Mouse (Mus musculus) hindbrain, embryonic 12.5 days (tissue): ENCODE measurements around the gene Zfyve27. TPM values are rescaled to one million over a fixed set of nuclear protein-coding genes. Genes with fewer than 3 reads are reported as not detected.

ENCODE experiments used
- ATAC-seq: fragments of 200-750 bp; cut with Nextera tagmentation; 2 replicates; pipeline ENCODE4 v1.8.0; 2017; ENCODE audit warnings: moderate TSS enrichment; ENCODE audit not compliant: low FRiP score
- H3K27ac ChIP-seq: fragments of 300-500 bp; sonication (generic); 2 replicates; pipeline ENCODE4 v1.5.1; 2016; ENCODE audit warnings: mild to moderate bottlenecking
- H3K27me3 ChIP-seq: fragments of 300-500 bp; sonication (generic); 2 replicates; pipeline ENCODE4 v1.6.1; 2016; ENCODE audit warnings: mild to moderate bottlenecking
- H3K36me3 ChIP-seq: fragments of 300-500 bp; sonication (generic); 2 replicates; pipeline ENCODE4 v1.6.1; 2016; ENCODE audit warnings: mild to moderate bottlenecking
- H3K4me1 ChIP-seq: fragments of 300-500 bp; sonication (generic); 2 replicates; pipeline ENCODE4 v1.6.1; 2016
- H3K4me2 ChIP-seq: fragments of 300-500 bp; sonication (generic); replicated peaks from 2 replicates; pipeline ENCODE4 v1.6.1; 2016; ENCODE audit warnings: mild to moderate bottlenecking
- H3K4me3 ChIP-seq: fragments of 300-500 bp; sonication (generic); 2 replicates; pipeline ENCODE4 v1.5.1; 2016; ENCODE audit warnings: mild to moderate bottlenecking
- H3K9ac ChIP-seq: fragments of 300-500 bp; sonication (generic); 2 replicates; pipeline ENCODE4 v1.6.1; 2016; ENCODE audit warnings: mild to moderate bottlenecking, moderate library complexity
- H3K9me3 ChIP-seq: fragments of 300-500 bp; sonication (generic); replicated peaks from 2 replicates; pipeline ENCODE4 v1.6.1; 2016; ENCODE audit warnings: mild to moderate bottlenecking
- whole genome bisulfite sequencing: fragments of 180-500 bp; shearing (Covaris S2); methylation state at CpG from one replicate; pipeline ENCODE4 v1.1.7; 2016; 5-methylcytosine and 5-hydroxymethylcytosine counted together
- polyA plus RNA-seq: library from polyadenylated mRNA; unstranded; fragments of >200 nt; fragmentation: Nextera tagmentation; extraction: Ambion mirVana; gene quantifications from 2 replicates; pipeline ENCODE4 v1.2.1, GENCODE M21; 2016

Zfyve27 gene
- polyA plus RNA-seq: 53.6 and 55.2 TPM in 2 replicates

- ATAC-seq: no peak
- Histone ChIP-seq H3K27ac (no peak within 1 kb of the TSS), H3K27me3 (peaks cover 13% of the 10 kb centered on the region), H3K9ac (no peak within 1 kb of the TSS), H3K36me3 (no peaks in the 10 kb centered on the region), H3K4me1 (no peaks in the 10 kb centered on the region), H3K4me3 (no peak within 1 kb of the TSS), H3K9me3 (no peaks in the 10 kb centered on the region), H3K4me2 (no peak within 1 kb of the TSS)
- WGBS: 65% methylated on average over 5 of the region's 5 CpGs
Measured at GRCm38 (mm10) chr19:42163764-42164163, at the start of gene Zfyve27. Zfyve27 (plus strand) TSS chr19:42163951.

DNA sequence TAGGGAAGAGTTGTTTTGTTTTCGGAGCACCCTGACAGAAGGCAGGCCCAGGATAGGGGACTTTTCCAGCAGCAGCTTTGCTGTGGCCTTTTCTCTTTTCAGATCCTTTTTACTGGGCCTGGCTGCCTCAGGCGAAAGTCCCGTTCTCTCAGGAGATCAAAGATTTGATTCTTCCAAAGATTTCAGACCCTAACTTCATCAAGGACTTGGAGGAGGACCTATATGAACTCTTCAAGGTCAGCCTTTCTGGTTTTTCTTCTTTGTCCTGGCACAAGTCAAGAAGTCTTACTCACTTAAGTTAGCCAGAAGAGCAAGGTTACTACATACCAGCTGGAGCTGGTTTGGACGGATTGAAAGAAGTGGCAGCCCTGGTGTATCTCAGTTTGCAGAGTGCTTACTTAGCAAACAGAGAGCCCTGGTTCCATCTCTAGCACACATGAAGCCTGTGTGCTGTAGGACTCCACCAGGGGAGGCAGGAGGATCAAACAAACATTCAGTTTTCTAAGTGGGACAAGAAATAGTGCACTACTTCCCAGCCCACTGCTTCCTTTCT is 47.9 kb upstream of the Zfyve27 start:
- WGBS: 93% methylated on average over 4 of the region's 4 CpGs

GRCm38 (mm10) chr19:42118142-42118541 is 45.6 kb upstream of the Zfyve27 start:
- Histone ChIP-seq H3K27ac (no peak overlapping the region), H3K27me3 (no peaks in the 10 kb centered on the region), H3K9ac (no peak overlapping the region), H3K4me1 (no peaks in the 10 kb centered on the region), H3K4me3 (no peak overlapping the region), H3K9me3 (no peaks in the 10 kb centered on the region), H3K36me3 (peaks cover 70% of the 10 kb centered on the region), H3K4me2 (no peak overlapping the region)
- 96% methylated on average over 9 of the region's 9 CpGs for WGBS
- no peak for ATAC-seq

More for the DNA sequence above, 47.9 kb upstream of the Zfyve27 start:
- peaks cover 55% of the 10 kb centered on the region for H3K36me3 ChIP-seq
- no peaks in the 10 kb centered on the region for H3K27me3 ChIP-seq
- no peak overlapping the region for H3K27ac ChIP-seq
- H3K9ac ChIP-seq: no peak overlapping the region
- H3K4me1 ChIP-seq: no peaks in the 10 kb centered on the region
- no peak overlapping the region for H3K4me3 ChIP-seq
- H3K4me2 ChIP-seq: no peak overlapping the region
- no peak for ATAC-seq
- no peaks in the 10 kb centered on the region for H3K9me3 ChIP-seq

DNA sequence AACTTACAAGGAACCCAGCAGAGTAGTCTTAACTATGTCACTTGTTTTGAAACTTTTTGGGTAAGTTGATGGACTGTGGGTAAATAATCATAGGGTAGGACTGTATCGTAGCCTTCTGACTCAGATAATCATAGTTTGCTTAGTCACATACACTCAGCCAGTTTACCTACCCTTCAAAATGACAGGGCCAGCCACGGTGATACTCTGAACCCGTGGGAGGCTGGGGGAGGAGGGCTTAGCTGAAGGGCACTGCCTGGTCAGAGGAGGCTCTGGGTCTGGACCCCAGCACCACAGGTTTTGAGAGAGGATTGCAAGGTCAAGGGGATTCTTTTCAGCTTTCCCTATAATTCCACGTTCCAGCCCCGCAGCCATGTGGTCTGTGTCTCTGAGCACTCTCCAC is 45.2 kb upstream of the Zfyve27 start:
- 87% methylated on average over 5 of the region's 5 CpGs for WGBS

GRCm38 (mm10) chr19:42120451-42120850 is 43.3 kb upstream of the Zfyve27 start:
- Histone ChIP-seq H3K9me3 (no peaks in the 10 kb centered on the region), H3K4me3 (no peak overlapping the region), H3K9ac (no peak overlapping the region), H3K36me3 (peaks cover 56% of the 10 kb centered on the region), H3K4me1 (no peaks in the 10 kb centered on the region), H3K27ac (no peak overlapping the region), H3K27me3 (no peaks in the 10 kb centered on the region), H3K4me2 (no peak overlapping the region)
- no peak for ATAC-seq
- WGBS: 91% methylated on average over 8 of the region's 8 CpGs

More for the DNA sequence above, 45.2 kb upstream of the Zfyve27 start:
- no peak for ATAC-seq
- no peak overlapping the region for H3K9ac ChIP-seq
- H3K27me3 ChIP-seq: no peaks in the 10 kb centered on the region
- no peak overlapping the region for H3K4me3 ChIP-seq
- no peak overlapping the region for H3K27ac ChIP-seq
- no peaks in the 10 kb centered on the region for H3K4me1 ChIP-seq
- no peak overlapping the region for H3K4me2 ChIP-seq
- no peaks in the 10 kb centered on the region for H3K9me3 ChIP-seq
- H3K36me3 ChIP-seq: peaks cover 69% of the 10 kb centered on the region

- H3K4me2 ChIP-seq: no peak overlapping the region
- WGBS: 87% methylated on average over 13 of the region's 13 CpGs
- no peak for ATAC-seq
- 0 out of 2 replicates have a peak, but pooled peaks cover 3% of the 10 kb centered on the region for H3K27me3 ChIP-seq
- no peaks in the 10 kb centered on the region for H3K9me3 ChIP-seq
- no peak overlapping the region for H3K27ac ChIP-seq
- peaks cover 34% of the 10 kb centered on the region for H3K36me3 ChIP-seq
- H3K9ac ChIP-seq: no peak overlapping the region
- no peak overlapping the region for H3K4me3 ChIP-seq
- H3K4me1 ChIP-seq: peaks cover 14% of the 10 kb centered on the region
Measured at GRCm38 (mm10) chr19:42124684-42125083, 39.1 kb upstream of the Zfyve27 start.

DNA sequence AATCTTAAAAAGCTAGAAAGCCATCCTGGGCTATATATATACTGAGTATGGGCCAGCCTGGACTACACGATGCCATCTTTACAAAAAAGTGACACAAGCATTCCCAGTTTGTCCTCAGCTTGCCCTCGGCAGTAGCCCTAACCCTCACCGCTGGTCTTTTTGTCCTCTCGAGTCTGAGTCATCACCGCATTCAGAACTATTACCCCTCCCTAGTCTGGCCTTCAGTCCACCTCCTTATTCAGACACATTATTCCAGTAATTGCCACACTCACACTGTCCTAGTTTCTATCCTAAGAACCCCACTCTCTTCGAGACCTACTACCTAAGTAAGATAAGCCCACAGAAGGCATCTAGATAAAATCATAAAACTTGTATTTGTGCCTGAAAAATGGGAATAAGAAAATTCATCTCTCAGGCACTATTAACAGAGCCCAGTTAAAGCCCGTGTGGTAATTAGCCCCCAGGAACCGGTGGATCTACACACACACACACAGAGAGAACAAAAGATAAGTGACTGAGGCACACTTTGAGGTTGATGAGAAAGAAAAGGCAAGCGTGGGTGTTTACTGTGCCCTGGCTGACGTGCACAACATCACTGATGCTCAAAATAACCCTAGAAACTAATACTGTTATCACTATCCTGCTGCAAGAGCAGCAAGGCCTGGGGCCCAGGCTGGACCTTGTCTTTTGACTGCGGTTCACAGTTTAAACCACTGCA is 38.1 kb upstream of the Zfyve27 start:
- Histone ChIP-seq H3K4me1 (peaks cover 19% of the 10 kb centered on the region), H3K36me3 (peaks cover 24% of the 10 kb centered on the region), H3K9ac (no peak overlapping the region), H3K4me3 (no peak overlapping the region), H3K27ac (no peak overlapping the region), H3K9me3 (no peaks in the 10 kb centered on the region), H3K27me3 (peaks cover 8% of the 10 kb centered on the region; the same call in 1 of the 2 replicates), H3K4me2 (no peak overlapping the region)
- 80% methylated on average over 11 of the region's 11 CpGs for WGBS
- ATAC-seq: no peak

GRCm38 (mm10) chr19:42126219-42126605 is 37.5 kb upstream of the Zfyve27 start:
- no peak for ATAC-seq
- Histone ChIP-seq H3K27me3 (peaks cover 8% of the 10 kb centered on the region; the same call in 1 of the 2 replicates), H3K9ac (no peak overlapping the region), H3K27ac (no peak overlapping the region), H3K4me3 (no peak overlapping the region), H3K4me1 (peaks cover 19% of the 10 kb centered on the region), H3K4me2 (no peak overlapping the region), H3K9me3 (no peaks in the 10 kb centered on the region), H3K36me3 (peaks cover 18% of the 10 kb centered on the region)
- 88% methylated on average over 6 of the region's 6 CpGs for WGBS

GRCm38 (mm10) chr19:42127024-42127423 is 36.7 kb upstream of the Zfyve27 start:
- H3K9ac ChIP-seq: no peak overlapping the region
- H3K4me2 ChIP-seq: no peak overlapping the region
- H3K27me3 ChIP-seq: peaks cover 8% of the 10 kb centered on the region; the same call in 1 of the 2 replicates
- 91% methylated on average over 5 of the region's 5 CpGs for WGBS
- H3K36me3 ChIP-seq: peaks cover 11% of the 10 kb centered on the region
- ATAC-seq: no peak
- H3K4me3 ChIP-seq: no peak overlapping the region
- no peak overlapping the region for H3K27ac ChIP-seq
- no peaks in the 10 kb centered on the region for H3K9me3 ChIP-seq
- H3K4me1 ChIP-seq: peaks cover 19% of the 10 kb centered on the region

- H3K27ac ChIP-seq: peak overlapping the region; percentile 49; the same call in 1 of the 2 replicates
- peaks cover 3% of the 10 kb centered on the region; the same call in 1 of the 2 replicates for H3K36me3 ChIP-seq
- ATAC-seq: peak; percentile 24; the same call in 1 of the 2 replicates
- peak overlapping the region; percentile 65 for H3K9ac ChIP-seq
- WGBS: 5% methylated on average over 23 of the region's 23 CpGs
- H3K27me3 ChIP-seq: peaks cover 8% of the 10 kb centered on the region; the same call in 1 of the 2 replicates
- no peaks in the 10 kb centered on the region for H3K9me3 ChIP-seq
- peaks cover 19% of the 10 kb centered on the region for H3K4me1 ChIP-seq
- H3K4me2 ChIP-seq: peak overlapping the region; percentile 94
- peak overlapping the region; percentile 56 for H3K4me3 ChIP-seq
Measured at GRCm38 (mm10) chr19:42128052-42128740, 35.6 kb upstream of the Zfyve27 start.

DNA sequence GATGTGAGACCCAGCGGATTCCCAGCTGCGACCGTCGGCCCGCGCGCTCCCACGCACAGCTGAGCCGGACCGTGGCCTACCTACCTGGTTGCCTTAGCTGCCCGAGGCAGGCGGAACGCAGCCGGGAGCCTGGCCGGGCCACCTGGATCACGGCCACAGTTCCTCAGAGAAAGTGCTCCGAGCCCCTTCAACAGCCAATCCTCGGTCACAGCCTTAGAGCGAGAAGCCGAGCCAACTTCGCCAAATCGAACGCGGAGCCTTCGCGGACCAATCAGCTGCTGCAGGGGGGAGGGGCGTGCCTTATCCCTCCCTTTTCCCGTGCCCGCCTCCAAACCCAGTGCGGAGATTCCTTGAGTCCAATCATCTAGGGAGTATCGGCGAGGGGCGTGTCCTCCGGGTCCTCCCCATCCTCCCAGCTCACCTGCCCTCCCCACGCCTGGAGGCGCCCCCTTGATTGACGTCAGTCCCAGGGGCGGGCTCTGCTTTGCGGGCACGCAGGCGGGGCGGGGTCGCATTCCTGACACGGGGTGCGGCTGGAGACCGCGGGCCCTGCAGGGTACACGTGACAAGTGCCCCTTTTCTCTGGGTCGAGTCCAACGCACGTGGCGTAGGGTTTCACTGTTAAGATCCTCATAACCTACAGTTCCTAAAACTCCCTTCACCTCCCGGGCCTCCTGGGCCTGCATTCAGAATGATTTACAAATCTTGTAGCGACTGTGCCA is 34.8 kb upstream of the Zfyve27 start, which contains the start of gene Avpi1:
Gene Avpi1 (minus strand): TSS at position 273 of the 722 bp plus-strand sequence.
- no peaks in the 10 kb centered on the region for H3K9me3 ChIP-seq
- H3K27ac ChIP-seq: peak within 1 kb of the TSS; percentile 66
- peak within 1 kb of the TSS; percentile 56 for H3K4me3 ChIP-seq
- H3K4me2 ChIP-seq: peak within 1 kb of the TSS; percentile 94
- under 1% methylated on average over 54 of the region's 54 CpGs for WGBS
- no peaks in the 10 kb centered on the region for H3K36me3 ChIP-seq
- H3K4me1 ChIP-seq: peaks cover 19% of the 10 kb centered on the region
- peak; percentile 97 for ATAC-seq
- H3K27me3 ChIP-seq: peaks cover 8% of the 10 kb centered on the region; the same call in 1 of the 2 replicates
- peak within 1 kb of the TSS; percentile 65 for H3K9ac ChIP-seq
